Mouse (Mus musculus): Measurements from ENCODE around the gene Msto1. TPM values are rescaled to one million over a fixed set of nuclear protein-coding genes. Genes with fewer than 3 reads are reported as not detected.
A peak's percentile ranks its signal among the peaks of the same experiment; 100 is the strongest.
"Not testable (repeated sequence)": the region's sequence is repeated elsewhere in the genome, so short reads cannot be mapped to it uniquely, and the experiment has no call there.

Msto1 gene
- polyA plus RNA-seq, 1 experiment from 2014 or later, result 45.6 TPM

- Histone ChIP-seq H3K27me3 (replicated peaks; ENCODE audit: control insufficient read depth, insufficient read depth, low read length) (no peaks in the 10 kb centered on the region), H3K36me3 (ENCODE audit: control insufficient read depth, insufficient read depth, low read length) (peaks cover 18% of the 10 kb centered on the region), H3K4me3 (ENCODE audit: low read length) (peak overlapping the region; percentile 72; the same call in 1 of the 2 replicates), H3K9ac (ENCODE audit: low read depth, low read length) (no peak overlapping the region), H3K4me2 (ENCODE audit: low read depth, low read length) (peak overlapping the region; percentile 83), H3K9me3 (ENCODE audit: control insufficient read depth, low read length) (no peaks in the 10 kb centered on the region), H3K27ac (ENCODE audit: low read length) (no peak overlapping the region), H3K4me1 (ENCODE audit: control insufficient read depth, insufficient read depth, low read length) (peaks cover 6% of the 10 kb centered on the region)
- 89% methylated on average over 7 of the region's 7 CpGs for WGBS
- ATAC-seq, result no peak
Measured at GRCm38 (mm10) chr3:88912585-88912984, 1.2 kb downstream of the Msto1 start.

GRCm38 (mm10) chr3:88906393-88907159 lies 7.2 kb downstream of the Msto1 start:
- no peak overlapping the region for H3K9ac ChIP-seq (ENCODE audit: low read depth, low read length)
- WGBS, result 78% methylated on average over 6 of the region's 6 CpGs
- no peak overlapping the region for H3K27ac ChIP-seq (ENCODE audit: low read length)
- no peak for ATAC-seq
- peaks cover 23% of the 10 kb centered on the region for H3K36me3 ChIP-seq (ENCODE audit: control insufficient read depth, insufficient read depth, low read length)
- H3K27me3 ChIP-seq (replicated peaks; ENCODE audit: control insufficient read depth, insufficient read depth, low read length), result no peaks in the 10 kb centered on the region
- no peaks in the 10 kb centered on the region for H3K9me3 ChIP-seq (ENCODE audit: control insufficient read depth, low read length)
- H3K4me2 ChIP-seq (ENCODE audit: low read depth, low read length), result no peak overlapping the region
- H3K4me1 ChIP-seq (ENCODE audit: control insufficient read depth, insufficient read depth, low read length), result no peaks in the 10 kb centered on the region
- H3K4me3 ChIP-seq (ENCODE audit: low read length), result no peak overlapping the region

DNA sequence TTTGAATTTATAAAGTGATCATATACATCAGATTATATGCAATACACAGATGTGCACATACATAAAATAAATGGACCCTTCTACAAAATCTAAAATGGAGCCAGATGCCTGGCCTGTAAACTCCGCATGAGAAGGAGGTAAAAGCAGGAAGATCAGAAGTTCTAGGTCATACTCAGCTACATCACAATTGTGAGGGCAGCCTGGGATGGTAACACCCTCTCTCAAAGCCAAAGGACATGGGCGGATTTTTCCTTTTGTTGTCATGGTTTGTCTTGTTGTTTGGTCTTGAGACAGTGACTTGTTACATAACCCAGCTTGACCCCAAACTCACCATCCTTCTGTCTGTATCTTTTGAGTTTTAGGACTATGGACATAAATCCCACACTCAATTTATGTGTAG lies 8.1 kb downstream of the Msto1 start:
- 81% methylated on average over 2 of the region's 2 CpGs for WGBS
- no peak overlapping the region for H3K9ac ChIP-seq (ENCODE audit: low read depth, low read length)
- no peaks in the 10 kb centered on the region for H3K27me3 ChIP-seq (replicated peaks; ENCODE audit: control insufficient read depth, insufficient read depth, low read length)
- ATAC-seq, result no peak
- H3K4me3 ChIP-seq (ENCODE audit: low read length), result no peak overlapping the region
- H3K27ac ChIP-seq (ENCODE audit: low read length), result no peak overlapping the region
- no peaks in the 10 kb centered on the region for H3K9me3 ChIP-seq (ENCODE audit: control insufficient read depth, low read length)
- H3K36me3 ChIP-seq (ENCODE audit: control insufficient read depth, insufficient read depth, low read length), result peaks cover 24% of the 10 kb centered on the region
- no peaks in the 10 kb centered on the region for H3K4me1 ChIP-seq (ENCODE audit: control insufficient read depth, insufficient read depth, low read length)
- no peak overlapping the region for H3K4me2 ChIP-seq (ENCODE audit: low read depth, low read length)

GRCm38 (mm10) chr3:88905209-88905608 lies 8.6 kb downstream of the Msto1 start:
- peaks cover 24% of the 10 kb centered on the region for H3K36me3 ChIP-seq (ENCODE audit: control insufficient read depth, insufficient read depth, low read length)
- no peak for ATAC-seq
- WGBS, result 87% methylated on average over 6 of the region's 6 CpGs

DNA sequence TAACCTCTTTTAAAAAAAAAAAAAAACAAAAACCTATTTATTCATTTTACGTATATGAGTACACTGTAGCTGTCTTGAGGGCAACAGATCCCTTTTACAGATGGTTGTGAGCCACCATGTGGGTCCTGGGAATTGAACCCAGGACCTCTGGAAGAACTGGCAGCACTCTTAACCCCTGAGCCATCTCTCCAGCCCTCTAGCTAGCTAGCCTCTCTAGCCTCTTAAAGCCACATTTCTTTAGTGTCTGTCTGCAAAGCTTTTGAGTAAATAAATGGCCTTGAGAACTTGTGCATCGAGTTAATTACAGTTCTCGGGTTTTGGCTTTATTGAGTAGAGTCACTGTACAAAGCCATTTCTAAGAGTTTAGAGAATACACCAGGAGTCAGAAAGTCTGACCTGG lies 9.0 kb downstream of the Msto1 start:
- Histone ChIP-seq H3K27ac (ENCODE audit: low read length) (no peak overlapping the region), H3K4me2 (ENCODE audit: low read depth, low read length) (no peak overlapping the region), H3K27me3 (replicated peaks; ENCODE audit: control insufficient read depth, insufficient read depth, low read length) (no peaks in the 10 kb centered on the region), H3K4me3 (ENCODE audit: low read length) (no peak overlapping the region), H3K36me3 (ENCODE audit: control insufficient read depth, insufficient read depth, low read length) (peaks cover 20% of the 10 kb centered on the region), H3K9ac (ENCODE audit: low read depth, low read length) (no peak overlapping the region), H3K4me1 (ENCODE audit: control insufficient read depth, insufficient read depth, low read length) (no peaks in the 10 kb centered on the region), H3K9me3 (ENCODE audit: control insufficient read depth, low read length) (no peaks in the 10 kb centered on the region)
- WGBS, result 87% methylated on average over 3 of the region's 3 CpGs
- ATAC-seq, result no peak

More at GRCm38 (mm10) chr3:88905209-88905608, 8.6 kb downstream of the Msto1 start:
- Histone ChIP-seq H3K4me2 (ENCODE audit: low read depth, low read length) (no peak overlapping the region), H3K4me1 (ENCODE audit: control insufficient read depth, insufficient read depth, low read length) (no peaks in the 10 kb centered on the region), H3K27ac (ENCODE audit: low read length) (no peak overlapping the region), H3K27me3 (replicated peaks; ENCODE audit: control insufficient read depth, insufficient read depth, low read length) (no peaks in the 10 kb centered on the region), H3K9ac (ENCODE audit: low read depth, low read length) (no peak overlapping the region), H3K9me3 (ENCODE audit: control insufficient read depth, low read length) (no peaks in the 10 kb centered on the region), H3K4me3 (ENCODE audit: low read length) (no peak overlapping the region)

DNA sequence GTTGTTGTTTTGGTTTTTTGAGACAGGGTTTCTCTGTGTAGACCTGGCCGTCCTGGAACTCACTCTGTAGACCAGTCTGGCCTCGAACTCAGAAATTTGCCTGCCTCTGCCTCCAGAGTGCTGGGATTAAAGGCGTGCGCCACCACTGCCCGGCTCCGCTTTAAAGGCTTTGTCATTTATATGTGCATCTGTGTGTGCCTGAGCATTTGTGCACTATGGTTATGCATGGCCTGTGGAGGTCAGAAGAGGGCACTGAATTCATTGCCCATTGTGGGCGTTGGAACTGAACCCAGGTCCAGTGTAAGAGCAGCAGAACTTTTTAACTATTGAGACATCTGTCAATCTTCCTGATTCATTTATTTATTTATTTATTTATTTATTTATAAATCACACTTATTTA lies 20.8 kb downstream of the Msto1 start:
- not testable (repeated sequence) for H3K4me1 ChIP-seq (ENCODE audit: control insufficient read depth, insufficient read depth, low read length); H3K36me3 ChIP-seq (ENCODE audit: control insufficient read depth, insufficient read depth, low read length); ATAC-seq; H3K27ac ChIP-seq (ENCODE audit: low read length); H3K9me3 ChIP-seq (ENCODE audit: control insufficient read depth, low read length); H3K4me3 ChIP-seq (ENCODE audit: low read length); H3K4me2 ChIP-seq (ENCODE audit: low read depth, low read length); H3K27me3 ChIP-seq (replicated peaks; ENCODE audit: control insufficient read depth, insufficient read depth, low read length); H3K9ac ChIP-seq (ENCODE audit: low read depth, low read length)
- WGBS, result 92% methylated on average over 7 of the region's 7 CpGs

DNA sequence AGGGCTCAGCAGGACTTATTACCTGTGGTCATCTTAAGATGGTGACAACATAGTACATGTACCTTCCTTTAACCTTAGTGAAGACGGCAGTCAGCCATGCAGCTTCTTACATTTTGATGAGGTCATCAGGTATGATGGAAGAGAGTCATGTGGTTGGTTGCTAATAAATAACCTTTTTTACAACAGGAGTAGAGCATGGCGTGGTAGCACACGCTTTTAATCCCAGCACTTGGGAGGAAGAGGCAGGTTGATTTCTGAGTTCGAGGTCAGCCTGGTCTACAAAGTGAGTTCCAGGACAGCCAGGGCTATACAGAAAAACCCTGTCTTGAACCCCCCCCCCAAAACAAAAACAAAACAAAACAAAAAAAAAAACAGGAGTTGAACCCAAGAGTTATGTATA lies 31.3 kb downstream of the Msto1 start:
- H3K9ac ChIP-seq (ENCODE audit: low read depth, low read length); H3K4me2 ChIP-seq (ENCODE audit: low read depth, low read length); H3K36me3 ChIP-seq (ENCODE audit: control insufficient read depth, insufficient read depth, low read length); H3K27ac ChIP-seq (ENCODE audit: low read length); H3K9me3 ChIP-seq (ENCODE audit: control insufficient read depth, low read length); ATAC-seq; H3K4me1 ChIP-seq (ENCODE audit: control insufficient read depth, insufficient read depth, low read length); H3K4me3 ChIP-seq (ENCODE audit: low read length); H3K27me3 ChIP-seq (replicated peaks; ENCODE audit: control insufficient read depth, insufficient read depth, low read length): not testable (repeated sequence)
- 85% methylated on average over 4 of the region's 4 CpGs for WGBS

- not testable (repeated sequence) for ATAC-seq; H3K27me3 ChIP-seq (replicated peaks; ENCODE audit: control insufficient read depth, insufficient read depth, low read length); H3K4me2 ChIP-seq (ENCODE audit: low read depth, low read length); H3K36me3 ChIP-seq (ENCODE audit: control insufficient read depth, insufficient read depth, low read length); H3K27ac ChIP-seq (ENCODE audit: low read length); H3K4me3 ChIP-seq (ENCODE audit: low read length); H3K9me3 ChIP-seq (ENCODE audit: control insufficient read depth, low read length); H3K9ac ChIP-seq (ENCODE audit: low read depth, low read length); H3K4me1 ChIP-seq (ENCODE audit: control insufficient read depth, insufficient read depth, low read length)
- WGBS, result no CpG with 5 or more reads among the region's 4 CpGs
Measured at GRCm38 (mm10) chr3:88868449-88868848, 45.4 kb downstream of the Msto1 start.

GRCm38 (mm10) chr3:88867177-88867576 lies 46.6 kb downstream of the Msto1 start:
- H3K27ac ChIP-seq (ENCODE audit: low read length), result not testable (repeated sequence)
- ATAC-seq, result peak; percentile 31; the same call in 1 of the 2 replicates
- no CpG with 5 or more reads among the region's 8 CpGs for whole genome bisulfite sequencing

GRCm38 (mm10) chr3:88866735-88867134 lies 47.1 kb downstream of the Msto1 start:
- not testable (repeated sequence) for H3K9me3 ChIP-seq (ENCODE audit: control insufficient read depth, low read length); ATAC-seq; H3K27ac ChIP-seq (ENCODE audit: low read length); H3K4me1 ChIP-seq (ENCODE audit: control insufficient read depth, insufficient read depth, low read length); H3K9ac ChIP-seq (ENCODE audit: low read depth, low read length); H3K4me2 ChIP-seq (ENCODE audit: low read depth, low read length); H3K27me3 ChIP-seq (replicated peaks; ENCODE audit: control insufficient read depth, insufficient read depth, low read length); H3K4me3 ChIP-seq (ENCODE audit: low read length); H3K36me3 ChIP-seq (ENCODE audit: control insufficient read depth, insufficient read depth, low read length)
- WGBS, result no CpG with 5 or more reads among the region's 3 CpGs

More at GRCm38 (mm10) chr3:88867177-88867576, 46.6 kb downstream of the Msto1 start:
- H3K4me2 ChIP-seq (ENCODE audit: low read depth, low read length); H3K36me3 ChIP-seq (ENCODE audit: control insufficient read depth, insufficient read depth, low read length); H3K4me3 ChIP-seq (ENCODE audit: low read length); H3K9me3 ChIP-seq (ENCODE audit: control insufficient read depth, low read length); H3K9ac ChIP-seq (ENCODE audit: low read depth, low read length); H3K27me3 ChIP-seq (replicated peaks; ENCODE audit: control insufficient read depth, insufficient read depth, low read length); H3K4me1 ChIP-seq (ENCODE audit: control insufficient read depth, insufficient read depth, low read length): not testable (repeated sequence)
